Mouse (Mus musculus) T-helper 1 cell (primary cell): ENCODE results near the gene Tubgcp4.

Experiments used
- in situ Hi-C: fragments of 300-600 bp; cut with MboI, MseI; formaldehyde crosslinking; loops from one replicate; pipeline ENCODE4 v1.15.1; 2025; ENCODE audit warnings: high pct_unique_total_duplicates

Tubgcp4 gene

DNA sequence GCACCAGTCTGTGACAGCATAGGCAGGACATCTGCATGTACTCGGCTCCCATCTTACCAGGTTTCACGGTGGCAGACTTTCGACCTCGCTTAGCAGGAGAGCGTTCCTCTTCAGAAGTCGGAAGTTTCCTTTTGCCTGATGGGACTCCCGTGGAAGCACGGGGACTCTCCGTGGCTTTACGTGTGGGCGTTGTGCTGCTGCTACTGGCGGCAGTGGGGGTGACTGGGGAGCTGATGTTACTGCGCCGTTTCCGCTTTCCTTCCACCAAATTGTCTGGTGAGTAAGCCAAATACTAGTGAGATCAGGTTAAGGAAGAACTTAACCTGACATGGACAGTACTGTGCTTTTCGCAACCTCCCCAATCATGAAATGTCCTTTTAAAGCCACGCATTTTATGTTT, 33.8 kb downstream of the Tubgcp4 start:
- in situ Hi-C loops = no loop called here

GRCm38 (mm10) chr2:121206541-121206940, 36.1 kb downstream of the Tubgcp4 start:
- in situ Hi-C loops = no loop called here

DNA sequence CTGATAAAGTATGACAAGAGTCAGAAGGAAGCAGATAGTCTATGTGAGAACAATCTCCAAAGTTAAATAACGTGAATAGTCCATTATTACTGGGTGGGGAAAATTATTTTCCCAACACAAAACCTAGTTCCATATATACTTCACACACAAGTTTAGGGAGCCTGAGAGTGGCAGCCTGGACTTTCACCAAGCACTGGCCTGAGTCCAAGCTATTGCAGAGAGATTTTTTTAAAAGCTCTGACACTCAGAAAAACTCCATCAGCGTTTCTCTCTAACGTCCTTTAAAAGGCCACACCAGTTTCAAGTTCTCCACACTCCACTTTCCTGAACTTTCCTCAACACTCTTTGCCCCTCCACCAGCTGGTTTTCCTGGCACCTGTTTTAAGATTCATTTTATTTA, 44.0 kb downstream of the Tubgcp4 start:
- in situ Hi-C loops = no loop called here

GRCm38 (mm10) chr2:121219177-121219576, 48.7 kb downstream of the Tubgcp4 start:
- in situ Hi-C loops = no loop called here

- in situ Hi-C loops = no loop called here
These were observed 49.5 kb downstream of the Tubgcp4 start for GRCm38 (mm10) chr2:121219994-121220393.

DNA sequence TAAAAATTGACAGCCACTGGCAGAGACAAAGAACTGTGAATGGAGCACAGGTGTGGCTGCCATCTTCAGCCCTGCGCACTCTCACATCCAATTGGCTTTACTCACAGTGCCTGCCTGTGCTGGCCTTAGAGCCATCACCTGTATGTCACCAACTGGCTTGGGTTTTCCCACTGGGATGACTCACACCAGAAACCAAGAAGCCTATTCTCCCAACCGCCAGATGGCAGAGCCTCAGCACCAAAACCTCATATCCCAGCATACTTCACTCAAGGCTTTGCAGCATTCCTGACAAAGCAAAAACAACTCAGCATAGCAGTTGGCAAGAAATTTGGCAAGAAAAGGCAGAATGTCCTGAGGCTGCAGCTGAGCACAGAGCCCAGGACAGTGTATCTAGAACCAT, 52.6 kb downstream of the Tubgcp4 start:
- in situ Hi-C loops = no loop called here

DNA sequence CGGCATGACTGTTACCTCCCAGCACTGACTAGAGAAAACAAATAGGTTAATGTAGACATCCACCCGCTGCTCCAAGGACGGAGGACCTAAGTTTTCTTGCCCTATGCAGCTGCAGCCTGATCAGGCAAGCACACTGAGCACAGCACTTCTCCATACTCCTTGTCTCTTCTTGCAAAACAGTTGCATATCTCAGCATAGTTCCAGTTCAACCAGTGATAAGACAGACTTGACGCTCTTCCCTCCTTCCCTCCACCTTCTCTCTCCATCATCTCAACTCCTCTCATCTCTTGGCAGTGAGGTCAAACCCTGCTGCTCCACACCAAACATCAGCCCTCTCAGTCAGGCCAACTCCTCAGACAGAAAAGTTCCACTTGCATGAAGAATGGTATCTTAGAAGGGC, 57.7 kb downstream of the Tubgcp4 start:
- in situ Hi-C loops = no loop called here

- in situ Hi-C loops = no loop called here
These were observed 65.1 kb downstream of the Tubgcp4 start for GRCm38 (mm10) chr2:121235460-121236072.

GRCm38 (mm10) chr2:121239426-121239825, 69.0 kb downstream of the Tubgcp4 start:
- in situ Hi-C loops = no loop called here

DNA sequence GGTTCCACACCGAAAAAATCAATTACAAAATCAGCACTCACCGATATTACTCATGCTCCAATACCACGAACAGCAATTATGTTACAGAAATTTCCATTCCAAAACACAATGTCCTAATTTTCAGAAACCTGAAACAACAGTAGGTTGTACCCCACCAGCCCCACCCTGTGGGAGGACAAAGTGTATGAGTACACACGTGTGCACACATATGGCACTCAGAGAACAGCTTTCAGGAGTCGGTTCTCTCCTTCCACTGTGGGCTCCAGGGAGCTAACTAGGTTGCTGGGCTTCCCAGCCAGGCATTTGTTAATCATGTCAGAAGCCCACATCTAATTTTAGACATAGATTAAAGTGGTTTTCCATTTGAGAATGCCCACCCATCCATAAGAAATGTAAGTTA, 73.6 kb downstream of the Tubgcp4 start:
- in situ Hi-C loops = loop anchor here (10.0 kb wide), 1 partner anchor 151 kb away; no protein-coding TSS in a partner anchor
